Mouse (Mus musculus) MEL (cell line): Measurements from ENCODE around the gene Snx29.

ENCODE experiments used
- EP300 ChIP-seq, 2 experiments: IDR thresholded peaks; 2 replicates each; pipeline ENCODE4 v1.6.1; 2011; ENCODE audit warnings: improper control_type of control experiment in 2 of 2, low read length in 2 of 2, low read depth in 1 of 2, mild to moderate bottlenecking in 1 of 2
- POLR2A ChIP-seq, 2 experiments: IDR thresholded peaks; 2 replicates each; pipeline ENCODE4 v1.6.1; 2011 to 2012; ENCODE audit warnings: low read length in 2 of 2, mild to moderate bottlenecking in 2 of 2, control low read depth in 1 of 2, improper control_type of control experiment in 1 of 2, low read depth in 1 of 2, moderate library complexity in 1 of 2; ENCODE audit not compliant: control insufficient read depth in 1 of 2, insufficient read depth in 1 of 2, poor library complexity in 1 of 2

- TF ChIP-seq POLR2A (IDR thresholded peaks at IDR 0.05; ENCODE audit: control insufficient read depth in 1 of 2, insufficient read depth in 1 of 2, low read depth in 1 of 2, low read length in 2 of 2, poor library complexity in 1 of 2) (no peak), EP300 (IDR thresholded peaks at IDR 0.05; ENCODE audit: low read depth in 1 of 2, low read length in 2 of 2) (no peak)
Observed at GRCm38 (mm10) chr16:11574517-11574916, 251.8 kb downstream of the Snx29 start.
